Mouse (Mus musculus) G1E (cell line): Measurements from ENCODE around the gene Galnt4. TPM values are rescaled to one million over a fixed set of nuclear protein-coding genes. Genes with fewer than 3 reads are reported as not detected.

ENCODE experiments used
- ATAC-seq: 2 replicates; pipeline ENCODE4 v1.8.0; 2016; ENCODE audit warnings: mild to moderate bottlenecking; ENCODE audit not compliant: insufficient number of reproducible peaks, poor library complexity, low FRiP score, severe bottlenecking; ENCODE audit errors: extremely low read depth
- DNase-seq: peaks from one replicate; pipeline ENCODE4 v3.0.0; 2012; ENCODE audit warnings: low spot score
- H3K27me3 ChIP-seq: 2 replicates; pipeline ENCODE4 v1.6.1; 2012; ENCODE audit warnings: mild to moderate bottlenecking, low read length, inconsistent platforms; ENCODE audit not compliant: insufficient read depth
- H3K36me3 ChIP-seq: replicated peaks from 2 replicates; pipeline ENCODE3; 2012; ENCODE audit warnings: mild to moderate bottlenecking, inconsistent platforms
- H3K4me1 ChIP-seq: 2 replicates; pipeline ENCODE4 v1.6.1; 2012; ENCODE audit warnings: low read depth, low read length, inconsistent platforms, mixed read lengths; ENCODE audit not compliant: insufficient read depth
- H3K4me3 ChIP-seq: 2 replicates; pipeline ENCODE4 v1.5.1; 2012; ENCODE audit warnings: low read depth, mild to moderate bottlenecking, inconsistent platforms, low read length, moderate library complexity, mixed read lengths
- H3K9me3 ChIP-seq: replicated peaks from 2 replicates; pipeline ENCODE4 v1.6.1; 2012; ENCODE audit warnings: inconsistent platforms
- CTCF ChIP-seq: IDR thresholded peaks from 2 replicates; pipeline ENCODE4 v1.5.1; 2012; ENCODE audit warnings: low read depth, low read length, inconsistent platforms, mixed read lengths
- GATA1 ChIP-seq: IDR thresholded peaks from 2 replicates; pipeline ENCODE4 v1.6.1; 2012; ENCODE audit warnings: borderline replicate concordance, low read length, inconsistent platforms, mixed read lengths
- GATA2 ChIP-seq: IDR thresholded peaks from 2 replicates; pipeline ENCODE4 v1.6.1; 2012; ENCODE audit warnings: low read depth, low read length, inconsistent platforms, borderline replicate concordance
- POLR2AphosphoS5 ChIP-seq: IDR thresholded peaks from 2 replicates; pipeline ENCODE4 v1.6.1; 2012; ENCODE audit warnings: low read depth, low read length, inconsistent platforms; ENCODE audit not compliant: insufficient replicate concordance
- TAL1 ChIP-seq: conservative IDR thresholded peaks from 2 replicates; pipeline ENCODE4 v1.6.1; 2012; ENCODE audit warnings: low read depth, low read length, inconsistent platforms, mixed read lengths
- polyA plus RNA-seq: library from polyadenylated mRNA; stranded (reverse); fragments of >175 nt; gene quantifications from 2 replicates; pipeline ENCODE4 v1.2.3, GENCODE M21; 2012
- total RNA-seq, 2 experiments: library from RNA; stranded (forward) in 1 of 2; stranded (reverse) in 1 of 2; fragments of 200-1000 nt in 1 of 2; fragments of >200 nt in 1 of 2; fragmentation: Nextera tagmentation in 1 of 2; gene quantifications; 2 replicates each; pipeline ENCODE4 v1.2.3; 2014 to 2017

Galnt4 gene
- total and polyA plus RNA-seq, 3 experiments, result 1.1 to 4.5 (median 4.2) TPM

DNA sequence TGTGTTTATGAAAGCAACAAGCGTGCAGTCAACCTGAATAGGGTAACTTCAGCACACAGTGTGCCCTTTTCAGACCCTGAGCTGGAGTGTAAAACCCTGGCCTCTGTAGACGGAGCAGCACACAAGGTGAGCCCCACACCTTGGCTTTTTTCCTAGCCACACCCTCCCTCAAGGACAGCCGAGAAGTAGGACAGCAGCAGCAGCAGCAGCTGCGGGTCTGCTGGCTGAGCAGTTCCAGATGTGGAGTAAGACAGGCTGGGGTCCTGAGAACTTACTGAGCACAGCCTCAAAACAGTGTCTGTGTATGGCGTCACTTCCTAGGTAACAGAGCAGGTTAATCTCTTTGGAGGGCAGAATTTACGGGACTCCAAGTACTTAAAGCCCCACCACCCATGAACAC lies 10.7 kb downstream of the Galnt4 start:
- Histone ChIP-seq H3K27me3 (no peaks in the 10 kb centered on the region), H3K4me3 (no peak overlapping the region), H3K9me3 (no peaks in the 10 kb centered on the region), H3K36me3 (peaks cover 6% of the 10 kb centered on the region), H3K4me1 (0 out of 2 replicates have a peak, but pooled peaks cover 2% of the 10 kb centered on the region)
- ATAC-seq (no peak), DNase-seq (no peak)
- TF ChIP-seq TAL1 (no peak), GATA1 (no peak), POLR2AphosphoS5 (no peak)

DNA sequence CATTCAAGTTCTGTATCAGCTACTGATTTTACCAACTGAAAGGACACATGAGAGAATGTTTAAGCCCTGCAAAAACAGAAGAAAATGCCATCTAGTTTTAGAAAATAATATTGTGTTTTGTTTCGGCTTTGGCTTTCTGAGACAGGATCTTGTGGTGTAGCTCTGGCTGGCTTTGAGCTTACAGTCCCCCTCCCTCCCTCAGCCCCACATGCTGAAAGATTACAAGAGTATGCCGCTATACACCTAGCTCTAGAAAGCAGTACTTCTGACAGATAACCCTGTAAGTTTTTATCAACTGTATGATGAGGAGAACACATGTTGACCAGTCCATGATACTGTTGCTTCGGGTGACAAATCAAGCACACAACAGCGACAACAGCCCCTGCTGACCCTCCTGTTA lies 11.5 kb downstream of the Galnt4 start:
- DNase-seq, result no peak
- no peaks in the 10 kb centered on the region for H3K9me3 ChIP-seq
- H3K36me3 ChIP-seq, result peaks cover 6% of the 10 kb centered on the region
- H3K27me3 ChIP-seq, result no peaks in the 10 kb centered on the region
- 0 out of 2 replicates have a peak, but pooled peaks cover 2% of the 10 kb centered on the region for H3K4me1 ChIP-seq
- TF ChIP-seq TAL1 (no peak), CTCF (no peak)
- H3K4me3 ChIP-seq, result no peak overlapping the region
- no peak for ATAC-seq

GRCm38 (mm10) chr10:99126225-99126624 lies 18.3 kb downstream of the Galnt4 start, which contains the start of gene Phxr2:
Gene Phxr2 (minus strand): TSS chr10:99126325.
- peaks cover 36% of the 10 kb centered on the region for H3K36me3 ChIP-seq
- no peak within 1 kb of the TSS for H3K4me3 ChIP-seq
- no peaks in the 10 kb centered on the region for H3K27me3 ChIP-seq
- no peaks in the 10 kb centered on the region for H3K4me1 ChIP-seq
- no peak for TF ChIP-seq CTCF
- no peak for TF ChIP-seq TAL1
- TF ChIP-seq GATA1, result no peak
- no peak for TF ChIP-seq POLR2AphosphoS5
- TF ChIP-seq GATA2, result no peak
- no peak for ATAC-seq
- no peak for DNase-seq
- H3K9me3 ChIP-seq, result no peaks in the 10 kb centered on the region

DNA sequence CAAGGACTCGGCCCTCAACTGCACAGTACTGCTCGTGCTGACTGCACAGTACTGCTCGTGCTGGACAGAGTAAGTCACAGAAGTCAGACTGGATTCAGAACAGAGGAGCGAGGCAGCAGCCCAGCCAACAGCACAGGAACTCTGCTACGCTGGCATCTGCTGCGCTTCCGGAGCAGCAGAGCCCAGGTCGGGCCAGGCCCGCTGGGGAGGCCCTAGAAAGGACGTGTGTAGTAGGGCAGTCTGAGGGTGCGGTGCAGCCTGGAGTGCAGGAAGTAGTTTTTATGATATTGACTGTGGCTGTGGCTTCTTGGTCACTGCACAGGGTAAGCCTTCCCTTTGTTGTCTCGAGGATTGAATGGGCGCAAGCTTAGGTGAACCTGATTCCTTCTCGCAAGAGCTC lies 19.0 kb downstream of the Galnt4 start:
- no peak for DNase-seq

DNA sequence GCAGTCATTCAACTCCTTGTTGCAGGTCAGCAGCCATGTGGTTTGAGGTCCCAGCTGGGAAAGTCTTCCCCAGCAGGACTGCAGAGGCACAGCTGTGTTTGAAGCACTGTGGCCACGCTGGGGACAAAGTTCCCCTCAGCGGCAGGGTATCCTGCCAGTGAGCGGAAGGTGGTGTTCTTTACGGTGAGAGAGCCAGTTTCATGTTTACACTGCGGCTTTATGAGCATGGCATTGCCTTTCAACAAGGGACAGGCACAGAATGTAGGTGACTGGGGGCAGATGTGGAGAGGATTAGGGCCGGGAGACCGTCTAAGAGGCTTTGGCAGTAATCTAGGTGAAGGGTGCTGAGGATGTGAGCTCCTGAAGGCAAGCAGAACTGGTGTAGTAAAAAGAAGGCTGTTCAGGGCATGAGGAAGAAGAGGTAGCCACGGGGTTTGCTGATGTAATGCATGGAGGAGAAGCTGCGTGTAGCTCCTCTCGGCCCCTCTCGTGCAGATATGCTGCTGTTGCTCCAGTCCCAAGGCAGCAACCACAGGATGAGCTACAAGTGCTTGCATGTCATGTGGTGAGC lies 19.8 kb downstream of the Galnt4 start:
- no peaks in the 10 kb centered on the region for H3K9me3 ChIP-seq
- H3K4me1 ChIP-seq, result no peaks in the 10 kb centered on the region
- DNase-seq, result no peak
- no peak for TF ChIP-seq GATA2
- no peak for TF ChIP-seq CTCF
- TF ChIP-seq GATA1, result no peak
- TF ChIP-seq POLR2AphosphoS5, result no peak
- no peak for TF ChIP-seq TAL1
- no peak for ATAC-seq
- H3K4me3 ChIP-seq, result no peak overlapping the region
- no peaks in the 10 kb centered on the region for H3K27me3 ChIP-seq
- H3K36me3 ChIP-seq, result peaks cover 47% of the 10 kb centered on the region

More for the DNA sequence above, 19.0 kb downstream of the Galnt4 start:
- Histone ChIP-seq H3K27me3 (no peaks in the 10 kb centered on the region), H3K36me3 (peaks cover 43% of the 10 kb centered on the region), H3K4me1 (no peaks in the 10 kb centered on the region), H3K4me3 (no peak overlapping the region), H3K9me3 (no peaks in the 10 kb centered on the region)
- no peak for ATAC-seq
- TF ChIP-seq POLR2AphosphoS5 (no peak), GATA2 (no peak), TAL1 (no peak)

GRCm38 (mm10) chr10:99130611-99131010 lies 22.7 kb downstream of the Galnt4 start:
- H3K36me3 ChIP-seq, result peaks cover 52% of the 10 kb centered on the region
- H3K27me3 ChIP-seq, result no peaks in the 10 kb centered on the region
- TF ChIP-seq POLR2AphosphoS5 (no peak), GATA1 (no peak), TAL1 (no peak), GATA2 (no peak), CTCF (no peak)
- no peak for ATAC-seq
- no peak overlapping the region for H3K4me3 ChIP-seq
- H3K4me1 ChIP-seq, result no peaks in the 10 kb centered on the region
- no peaks in the 10 kb centered on the region for H3K9me3 ChIP-seq
- DNase-seq, result no peak

- Histone ChIP-seq H3K4me3 (no peak overlapping the region), H3K4me1 (no peaks in the 10 kb centered on the region), H3K9me3 (no peaks in the 10 kb centered on the region), H3K36me3 (peaks cover 49% of the 10 kb centered on the region), H3K27me3 (no peaks in the 10 kb centered on the region)
- TF ChIP-seq GATA1 (no peak), CTCF (no peak), TAL1 (no peak), POLR2AphosphoS5 (no peak), GATA2 (no peak)
- DNase-seq (no peak), ATAC-seq (no peak)
Measured at GRCm38 (mm10) chr10:99131298-99131697, 23.3 kb downstream of the Galnt4 start.
